Mouse (Mus musculus) G1E (cell line): ENCODE measurements around the gene Prpsap1. TPM values are rescaled to one million over a fixed set of nuclear protein-coding genes. Genes with fewer than 3 reads are reported as not detected.

ENCODE experiments used
- ATAC-seq: 2 replicates; pipeline ENCODE4 v1.8.0; 2016; ENCODE audit warnings: mild to moderate bottlenecking; ENCODE audit not compliant: insufficient number of reproducible peaks, poor library complexity, low FRiP score, severe bottlenecking; ENCODE audit errors: extremely low read depth
- DNase-seq: peaks from one replicate; pipeline ENCODE4 v3.0.0; 2012; ENCODE audit warnings: low spot score
- H3K27me3 ChIP-seq: 2 replicates; pipeline ENCODE4 v1.6.1; 2012; ENCODE audit warnings: mild to moderate bottlenecking, low read length, inconsistent platforms; ENCODE audit not compliant: insufficient read depth
- H3K36me3 ChIP-seq: replicated peaks from 2 replicates; pipeline ENCODE3; 2012; ENCODE audit warnings: mild to moderate bottlenecking, inconsistent platforms
- H3K4me1 ChIP-seq: 2 replicates; pipeline ENCODE4 v1.6.1; 2012; ENCODE audit warnings: low read depth, low read length, inconsistent platforms, mixed read lengths; ENCODE audit not compliant: insufficient read depth
- H3K4me3 ChIP-seq: 2 replicates; pipeline ENCODE4 v1.5.1; 2012; ENCODE audit warnings: low read depth, mild to moderate bottlenecking, inconsistent platforms, low read length, moderate library complexity, mixed read lengths
- H3K9me3 ChIP-seq: replicated peaks from 2 replicates; pipeline ENCODE4 v1.6.1; 2012; ENCODE audit warnings: inconsistent platforms
- CTCF ChIP-seq: IDR thresholded peaks from 2 replicates; pipeline ENCODE4 v1.5.1; 2012; ENCODE audit warnings: low read depth, low read length, inconsistent platforms, mixed read lengths
- GATA1 ChIP-seq: IDR thresholded peaks from 2 replicates; pipeline ENCODE4 v1.6.1; 2012; ENCODE audit warnings: borderline replicate concordance, low read length, inconsistent platforms, mixed read lengths
- GATA2 ChIP-seq: IDR thresholded peaks from 2 replicates; pipeline ENCODE4 v1.6.1; 2012; ENCODE audit warnings: low read depth, low read length, inconsistent platforms, borderline replicate concordance
- POLR2AphosphoS5 ChIP-seq: IDR thresholded peaks from 2 replicates; pipeline ENCODE4 v1.6.1; 2012; ENCODE audit warnings: low read depth, low read length, inconsistent platforms; ENCODE audit not compliant: insufficient replicate concordance
- TAL1 ChIP-seq: conservative IDR thresholded peaks from 2 replicates; pipeline ENCODE4 v1.6.1; 2012; ENCODE audit warnings: low read depth, low read length, inconsistent platforms, mixed read lengths
- polyA plus RNA-seq: library from polyadenylated mRNA; stranded (reverse); fragments of >175 nt; gene quantifications from 2 replicates; pipeline ENCODE4 v1.2.3, GENCODE M21; 2012
- total RNA-seq, 2 experiments: library from RNA; stranded (forward) in 1 of 2; stranded (reverse) in 1 of 2; fragments of 200-1000 nt in 1 of 2; fragments of >200 nt in 1 of 2; fragmentation: Nextera tagmentation in 1 of 2; gene quantifications; 2 replicates each; pipeline ENCODE4 v1.2.3; 2014 to 2017

The Prpsap1 gene
- total and polyA plus RNA-seq, 3 experiments = 33.3 to 53.9 (median 53.7) TPM

- Histone ChIP-seq H3K9me3 (no peaks in the 10 kb centered on the region), H3K4me3 (no peak overlapping the region), H3K4me1 (peaks cover 54% of the 10 kb centered on the region), H3K36me3 (no peaks in the 10 kb centered on the region), H3K27me3 (no peaks in the 10 kb centered on the region)
- DNase-seq = no peak
- TF ChIP-seq CTCF (no peak), GATA2 (no peak), TAL1 (no peak), POLR2AphosphoS5 (no peak), GATA1 (no peak)
- no peak for ATAC-seq
Measured at GRCm38 (mm10) chr11:116508689-116509088, 14.7 kb upstream of the Prpsap1 start.

DNA sequence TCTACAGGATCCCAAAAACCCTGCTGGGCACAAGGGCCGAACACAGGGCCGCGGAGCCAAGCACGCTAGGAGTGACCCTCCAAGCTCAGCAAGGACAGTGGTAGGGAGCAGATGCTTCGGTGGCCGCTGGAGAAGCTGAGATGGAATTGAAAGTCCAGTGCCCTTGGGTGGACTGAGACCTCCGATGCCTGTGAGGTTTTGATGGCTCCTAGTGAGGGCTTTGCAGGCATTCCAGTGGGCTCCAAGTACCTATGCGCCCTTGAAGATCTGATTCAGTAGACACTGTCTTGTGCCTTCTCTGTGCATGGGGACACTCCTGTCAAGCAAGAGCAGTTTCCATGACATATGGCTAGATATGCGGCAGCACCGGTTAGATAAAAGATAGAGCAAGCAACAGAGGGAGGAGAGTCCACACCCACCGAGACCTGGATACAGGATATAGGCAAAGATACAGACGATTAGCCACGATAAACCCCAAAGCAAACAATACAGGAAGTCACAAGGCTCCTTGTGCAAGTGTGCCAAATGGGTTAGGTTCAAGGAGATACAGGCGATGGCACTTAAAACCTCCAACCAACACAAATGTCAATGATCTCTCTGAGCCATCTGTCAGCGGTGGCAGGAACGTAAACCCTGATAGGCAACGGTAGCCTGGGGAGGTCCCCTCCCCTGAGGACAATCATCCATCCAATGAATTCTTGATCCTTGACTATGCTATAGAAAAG lies 12.3 kb upstream of the Prpsap1 start:
- peaks cover 55% of the 10 kb centered on the region for H3K4me1 ChIP-seq
- H3K36me3 ChIP-seq = no peaks in the 10 kb centered on the region
- ATAC-seq = peak; percentile 95
- peak; percentile 74 for TF ChIP-seq TAL1
- no peak for TF ChIP-seq GATA2
- TF ChIP-seq CTCF = no peak
- no peak for TF ChIP-seq GATA1
- no peak for TF ChIP-seq POLR2AphosphoS5
- no peaks in the 10 kb centered on the region for H3K27me3 ChIP-seq
- peak overlapping the region; percentile 55; the same call in 1 of the 2 replicates for H3K4me3 ChIP-seq
- DNase-seq = peak; percentile 62
- no peaks in the 10 kb centered on the region for H3K9me3 ChIP-seq

DNA sequence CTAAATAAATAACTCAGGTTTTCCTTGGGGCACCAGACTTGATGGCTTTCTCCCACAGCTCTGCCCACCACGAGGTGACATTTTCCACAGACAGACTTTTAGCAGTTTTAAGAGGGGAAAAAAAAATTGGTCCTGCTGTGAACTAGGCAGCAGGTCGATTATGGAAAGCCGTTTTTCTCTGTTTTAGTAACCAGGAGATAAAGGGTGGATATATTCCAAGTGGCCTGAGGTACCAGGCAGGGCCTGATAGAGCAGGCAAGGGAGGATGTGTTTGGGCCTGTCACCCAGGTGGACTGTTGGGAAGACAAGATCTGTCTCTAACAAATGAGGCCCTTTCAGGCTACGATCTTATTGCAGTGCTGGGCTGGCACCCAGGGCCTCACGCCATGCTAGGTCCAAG lies 11.6 kb upstream of the Prpsap1 start:
- no peaks in the 10 kb centered on the region for H3K9me3 ChIP-seq
- TF ChIP-seq TAL1 (no peak), CTCF (no peak), POLR2AphosphoS5 (no peak), GATA2 (no peak)
- H3K36me3 ChIP-seq = no peaks in the 10 kb centered on the region
- H3K4me3 ChIP-seq = peak overlapping the region; percentile 19; the same call in 1 of the 2 replicates
- peaks cover 59% of the 10 kb centered on the region for H3K4me1 ChIP-seq
- ATAC-seq (no peak), DNase-seq (no peak)
- no peaks in the 10 kb centered on the region for H3K27me3 ChIP-seq

- DNase-seq = no peak
- peaks cover 61% of the 10 kb centered on the region for H3K4me1 ChIP-seq
- no peak for ATAC-seq
- no peak overlapping the region for H3K4me3 ChIP-seq
- H3K9me3 ChIP-seq = no peaks in the 10 kb centered on the region
- H3K36me3 ChIP-seq = no peaks in the 10 kb centered on the region
- TF ChIP-seq POLR2AphosphoS5 = no peak
- TF ChIP-seq GATA1 = no peak
- no peak for TF ChIP-seq CTCF
- no peak for TF ChIP-seq GATA2
- no peak for TF ChIP-seq TAL1
- H3K27me3 ChIP-seq = no peaks in the 10 kb centered on the region
Measured at GRCm38 (mm10) chr11:116504516-116504915, 10.5 kb upstream of the Prpsap1 start.

GRCm38 (mm10) chr11:116501005-116501746 lies 7.2 kb upstream of the Prpsap1 start:
- TF ChIP-seq GATA1 (no peak), GATA2 (no peak), TAL1 (no peak), POLR2AphosphoS5 (no peak), CTCF (no peak; the same call in 1 of the 2 replicates)
- peak; percentile 4; the same call in 1 of the 2 replicates for ATAC-seq
- H3K36me3 ChIP-seq = no peaks in the 10 kb centered on the region
- H3K27me3 ChIP-seq = no peaks in the 10 kb centered on the region
- H3K9me3 ChIP-seq = no peaks in the 10 kb centered on the region
- peaks cover 39% of the 10 kb centered on the region for H3K4me1 ChIP-seq
- peak; percentile 64 for DNase-seq
- no peak overlapping the region for H3K4me3 ChIP-seq

GRCm38 (mm10) chr11:116499018-116499417 lies 5.0 kb upstream of the Prpsap1 start:
- Histone ChIP-seq H3K4me3 (no peak overlapping the region), H3K27me3 (no peaks in the 10 kb centered on the region), H3K9me3 (no peaks in the 10 kb centered on the region), H3K36me3 (no peaks in the 10 kb centered on the region), H3K4me1 (peaks cover 28% of the 10 kb centered on the region)
- ATAC-seq (no peak), DNase-seq (no peak)
- TF ChIP-seq POLR2AphosphoS5 (no peak), GATA2 (no peak), TAL1 (no peak), GATA1 (no peak), CTCF (no peak)
